Mouse (Mus musculus): ENCODE data around the gene Zmym4.
A peak's percentile ranks its signal among the peaks of the same experiment; 100 is the strongest.
"Not testable (repeated sequence)": the region's sequence is repeated elsewhere in the genome, so short reads cannot be mapped to it uniquely, and the experiment has no call there.

Zmym4 gene

DNA sequence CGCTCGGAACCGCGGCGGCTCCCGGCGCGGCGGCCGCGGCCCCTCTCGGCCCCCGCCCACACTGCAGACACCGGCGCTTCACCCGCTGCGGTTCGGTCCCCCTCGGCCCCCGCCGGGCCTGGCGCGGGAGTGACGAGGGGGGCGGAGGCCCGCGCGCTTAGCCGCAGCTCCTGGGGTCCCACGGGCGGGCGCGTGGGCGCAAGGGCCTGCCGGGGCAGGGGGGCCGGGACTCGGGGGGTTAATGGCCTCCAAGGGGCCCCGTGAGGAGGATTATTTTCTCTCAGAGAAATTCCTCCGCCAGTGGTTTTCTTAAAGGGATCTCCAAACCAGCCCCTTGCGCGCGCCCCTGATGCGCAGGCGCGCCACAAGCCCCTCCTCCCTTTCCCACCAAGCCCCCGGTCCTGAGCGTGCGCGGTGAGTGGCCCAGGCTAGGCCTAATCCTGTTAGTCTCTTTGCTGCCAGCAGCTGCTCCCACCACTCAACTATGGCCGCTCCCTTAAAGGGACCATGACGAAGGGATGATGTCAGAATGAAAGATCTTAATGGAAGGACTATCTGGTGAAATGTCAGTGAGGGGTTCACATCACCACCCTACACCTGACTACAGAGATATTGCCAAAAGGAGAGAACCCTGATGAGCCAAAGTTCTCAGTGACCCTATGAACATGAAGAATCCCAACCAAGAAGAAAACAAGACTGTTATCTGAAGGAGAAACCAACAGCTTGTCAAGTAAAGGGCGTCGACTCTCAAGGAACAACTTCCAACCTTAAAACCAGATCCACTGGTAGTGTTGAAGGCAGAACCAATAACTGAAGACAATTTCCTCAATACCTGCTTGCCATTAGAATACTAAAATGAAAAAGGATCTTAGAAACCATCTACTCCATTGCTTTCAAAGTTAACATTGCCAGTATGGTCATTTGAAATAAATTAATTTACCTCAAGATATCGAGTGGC is at the start of gene Zmym4:
Zmym4 (minus strand) TSS at position 272 of the 958 bp plus-strand sequence.
- DNase-seq (ENCODE audit: low spot score) = peak; percentile 96

DNA sequence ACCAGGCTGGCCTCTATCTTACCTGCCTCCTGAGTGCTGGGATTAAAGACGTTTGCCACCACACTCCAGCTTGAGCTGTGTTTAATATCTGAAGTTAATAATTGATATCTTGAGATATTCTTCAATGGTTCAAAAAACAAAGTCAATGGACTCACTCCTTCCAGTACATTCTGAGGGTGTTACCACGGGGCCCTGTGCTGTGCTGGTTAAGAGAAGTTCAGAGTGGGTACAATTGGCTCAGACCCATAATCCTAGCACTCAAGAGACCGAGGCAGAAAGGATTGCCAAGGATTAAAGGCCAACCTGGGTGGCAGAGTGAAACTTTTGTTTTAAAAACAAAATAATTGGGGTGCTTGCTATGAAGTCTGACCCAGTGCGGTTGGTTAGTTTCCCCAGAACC is 48.4 kb upstream of the Zmym4 start:
- DNase-seq (ENCODE audit: low spot score) = no peak

DNA sequence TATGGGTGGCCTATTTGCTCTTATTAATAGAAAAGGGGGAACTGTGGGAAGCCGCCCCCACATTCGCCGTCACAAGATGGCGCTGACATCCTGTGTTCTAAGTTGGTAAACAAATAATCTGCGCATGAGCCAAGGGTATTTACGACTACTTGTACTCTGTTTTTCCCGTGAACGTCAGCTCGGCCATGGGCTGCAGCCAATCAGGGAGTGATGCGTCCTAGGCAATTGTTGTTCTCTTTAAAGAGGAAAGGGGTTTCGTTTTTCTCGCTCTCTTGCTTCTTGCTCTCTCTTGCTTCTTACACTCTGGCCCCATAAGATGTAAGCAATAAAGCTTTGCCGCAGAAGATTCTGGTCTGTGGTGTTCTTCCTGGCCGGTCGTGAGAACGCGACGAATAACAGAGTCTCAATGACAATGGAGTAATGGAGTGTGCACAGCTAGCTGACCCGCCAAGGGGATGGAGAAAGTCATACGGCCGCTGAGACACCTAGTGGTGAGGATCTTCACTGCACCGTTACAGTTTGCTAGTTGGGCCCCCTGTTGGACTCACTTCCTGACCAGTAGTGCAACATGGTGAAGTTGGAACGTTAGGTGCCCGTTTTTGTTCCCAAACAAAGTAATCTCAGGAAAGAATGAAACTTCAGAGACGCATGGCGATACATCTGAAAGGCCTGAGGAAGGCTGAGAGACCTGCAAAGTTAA is 47.5 kb upstream of the Zmym4 start:
- DNase-seq (ENCODE audit: low spot score) = peak; percentile 52

DNA sequence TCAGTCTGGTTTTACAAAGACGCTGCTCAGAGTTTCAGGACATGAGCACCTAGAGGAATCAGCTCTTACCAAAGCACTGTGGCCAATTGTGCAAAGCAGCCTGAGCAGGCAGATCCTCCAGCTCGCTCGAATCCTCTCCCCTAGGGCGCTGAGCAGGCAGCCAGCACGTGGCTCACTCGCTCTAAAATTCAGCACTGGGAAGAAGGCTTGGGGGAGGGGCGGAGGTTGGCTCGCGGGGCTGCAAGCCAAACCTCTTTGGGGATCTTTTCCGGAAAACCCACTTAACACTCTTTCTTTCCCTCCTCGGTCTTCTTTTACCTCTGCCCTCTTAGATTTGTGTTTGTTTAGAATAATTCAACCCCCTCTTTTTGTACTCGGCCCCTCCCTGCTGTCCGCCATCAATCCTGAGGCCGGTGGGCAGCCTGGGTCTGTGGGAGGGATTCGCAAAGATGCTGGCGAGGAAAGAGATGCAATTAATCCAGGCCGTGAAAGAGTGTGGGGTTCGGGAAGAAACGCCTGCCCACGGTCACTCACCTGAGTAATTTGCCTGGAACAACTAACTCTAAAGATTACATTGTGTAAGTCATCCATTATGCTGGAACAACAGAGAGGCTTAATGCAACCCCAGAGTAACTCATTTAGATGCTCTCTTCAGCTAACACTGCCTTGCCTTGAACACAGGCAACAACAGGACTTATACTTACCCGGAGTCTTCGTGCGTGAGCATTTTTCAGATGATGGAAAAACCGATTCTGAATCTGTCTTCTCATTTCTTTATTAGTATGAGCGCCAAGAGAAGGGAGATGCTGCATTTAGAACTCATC is 37.4 kb upstream of the Zmym4 start:
- DNase-seq (ENCODE audit: low spot score) = no peak

DNA sequence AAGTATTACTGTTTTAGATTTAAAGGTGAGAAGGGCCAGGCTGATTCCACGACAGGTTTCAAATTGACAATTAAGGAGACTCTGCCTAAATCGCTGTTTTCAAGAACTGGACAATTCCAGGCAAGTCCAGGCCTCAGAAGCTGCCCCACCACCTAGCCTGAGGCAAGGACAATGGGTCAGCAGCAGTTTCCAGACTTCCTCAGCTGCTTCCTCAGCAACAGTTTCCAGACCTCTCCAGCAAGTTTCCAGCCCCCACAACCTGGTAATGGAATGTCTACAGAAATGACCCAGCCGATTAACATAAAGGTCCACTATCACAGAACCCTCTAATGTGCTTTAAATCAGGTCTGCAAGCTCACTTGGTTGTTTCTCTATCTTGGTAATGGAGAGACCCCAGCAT is 36.4 kb upstream of the Zmym4 start:
- no peak for DNase-seq (ENCODE audit: low spot score)

DNA sequence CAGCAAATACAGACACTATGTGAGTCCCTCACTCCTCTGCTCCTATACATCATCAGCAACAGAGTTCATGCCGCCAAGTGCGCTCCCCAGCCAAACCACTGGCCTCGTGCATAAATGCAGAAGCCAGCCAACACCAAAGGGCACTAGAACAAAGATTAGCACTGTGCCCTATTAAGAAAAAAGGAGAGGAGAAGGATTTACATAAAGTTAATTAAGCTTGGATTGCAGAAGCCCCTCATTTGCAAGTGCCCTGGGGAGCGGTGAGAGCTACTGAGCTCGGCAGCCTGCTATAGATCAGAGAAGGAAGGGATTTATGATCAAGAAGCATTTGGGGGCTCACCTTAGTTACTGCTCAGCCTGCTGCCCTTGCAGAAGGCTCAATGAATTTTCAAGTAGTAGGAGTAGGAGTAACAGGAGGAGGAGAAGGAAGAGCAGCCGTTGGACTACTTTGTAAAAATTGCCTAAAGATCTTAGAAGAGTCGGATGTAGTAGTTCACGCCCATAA is 32.7 kb upstream of the Zmym4 start:
- no peak for DNase-seq (ENCODE audit: low spot score)

DNA sequence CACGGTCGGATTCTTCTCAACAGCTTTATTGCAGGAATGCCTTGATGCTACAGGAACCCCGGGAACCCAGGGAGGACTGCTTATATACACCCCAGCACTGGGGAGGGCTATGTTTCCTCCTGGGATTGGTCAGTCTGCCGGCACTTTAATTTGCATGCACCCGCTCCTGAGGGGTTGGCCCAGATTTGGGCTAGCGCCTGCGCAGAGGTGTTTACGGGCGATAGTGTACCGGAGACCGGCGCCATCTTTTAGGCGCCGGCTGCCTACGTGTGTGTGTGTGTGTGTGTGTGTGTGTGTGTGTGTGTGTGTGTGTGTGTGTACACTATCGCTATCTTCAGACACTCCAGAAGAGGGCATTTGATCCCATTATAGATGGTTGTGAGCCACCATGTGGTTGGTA is 31.4 kb upstream of the Zmym4 start:
- not testable (repeated sequence) for DNase-seq (ENCODE audit: low spot score)

DNA sequence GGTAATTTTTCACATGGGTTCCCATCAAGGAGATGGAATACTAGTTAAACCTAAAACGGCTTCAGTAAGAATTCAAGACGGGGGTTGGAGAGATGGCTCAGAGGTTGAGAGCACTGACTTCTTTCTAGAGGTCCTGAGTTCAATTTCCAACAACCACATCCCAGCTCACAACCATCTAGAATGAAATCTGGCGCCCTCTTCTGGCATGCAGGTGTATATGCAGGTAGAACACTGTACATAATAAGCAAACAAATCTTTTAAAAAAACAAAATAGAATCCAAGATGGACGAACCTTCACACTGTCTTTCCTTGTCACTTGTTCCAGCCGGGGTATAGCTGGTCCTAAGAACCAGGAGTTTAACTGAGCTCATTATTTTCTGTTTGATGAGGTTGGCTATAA is 24.4 kb upstream of the Zmym4 start:
- DNase-seq (ENCODE audit: low spot score) = no peak

DNA sequence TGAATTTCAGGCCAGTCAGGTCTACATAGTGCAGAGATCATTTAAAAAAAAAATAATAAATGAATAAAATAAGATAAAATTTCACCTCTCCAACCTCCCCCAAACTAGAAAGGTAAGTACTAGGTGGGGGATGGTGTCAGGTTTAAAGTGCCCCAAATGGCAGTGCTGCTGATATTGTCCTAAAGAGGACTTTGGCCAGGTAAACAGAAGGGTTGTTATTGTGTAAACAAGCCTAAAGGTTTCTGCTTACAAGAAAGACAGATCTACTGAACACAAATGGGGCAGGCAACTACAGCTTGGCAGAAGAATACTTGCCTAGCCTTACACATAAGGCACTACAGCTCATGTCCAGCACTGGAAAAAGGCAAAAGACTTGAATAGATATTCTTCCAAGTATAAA is 22.6 kb upstream of the Zmym4 start:
- DNase-seq (ENCODE audit: low spot score) = no peak

DNA sequence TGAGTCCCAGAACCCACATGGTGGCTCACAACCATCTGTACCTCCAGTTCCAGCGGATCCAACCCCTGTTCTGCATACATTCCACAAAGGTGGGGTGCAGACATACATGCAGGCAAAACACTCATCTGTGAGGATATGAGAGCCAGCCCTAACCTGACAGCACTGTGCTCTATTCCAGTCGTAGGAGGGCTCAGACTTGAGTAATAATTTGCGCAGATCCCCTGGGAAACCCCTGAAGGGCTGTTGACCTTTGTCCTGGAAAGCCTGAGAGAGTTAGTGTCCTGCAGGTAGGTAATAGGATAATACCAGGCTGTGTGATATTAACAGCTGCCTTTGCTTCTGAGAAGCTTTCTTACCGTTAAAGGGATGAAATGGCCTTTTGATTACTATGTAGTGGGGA is 20.6 kb upstream of the Zmym4 start:
- no peak for DNase-seq (ENCODE audit: low spot score)

DNA sequence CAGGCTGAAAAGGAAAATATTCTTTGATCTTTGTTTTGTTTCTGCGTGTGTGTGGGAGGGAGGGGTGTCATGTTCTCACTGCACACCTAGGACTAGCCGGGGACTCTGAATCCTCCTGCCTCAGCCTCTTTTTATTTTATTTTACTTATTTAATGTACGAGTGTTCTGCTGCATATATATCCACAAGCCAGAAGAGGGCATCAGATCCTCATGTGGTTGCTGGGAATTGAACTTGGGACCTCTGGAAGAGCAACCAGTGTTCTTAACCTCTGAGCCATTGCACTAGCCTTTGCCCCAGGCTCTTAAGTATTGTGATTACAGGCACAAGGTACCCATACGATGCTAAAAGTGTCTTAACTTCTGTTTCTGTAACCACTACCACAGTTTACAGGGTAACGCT is 18.8 kb upstream of the Zmym4 start:
- DNase-seq (ENCODE audit: low spot score) = no peak

DNA sequence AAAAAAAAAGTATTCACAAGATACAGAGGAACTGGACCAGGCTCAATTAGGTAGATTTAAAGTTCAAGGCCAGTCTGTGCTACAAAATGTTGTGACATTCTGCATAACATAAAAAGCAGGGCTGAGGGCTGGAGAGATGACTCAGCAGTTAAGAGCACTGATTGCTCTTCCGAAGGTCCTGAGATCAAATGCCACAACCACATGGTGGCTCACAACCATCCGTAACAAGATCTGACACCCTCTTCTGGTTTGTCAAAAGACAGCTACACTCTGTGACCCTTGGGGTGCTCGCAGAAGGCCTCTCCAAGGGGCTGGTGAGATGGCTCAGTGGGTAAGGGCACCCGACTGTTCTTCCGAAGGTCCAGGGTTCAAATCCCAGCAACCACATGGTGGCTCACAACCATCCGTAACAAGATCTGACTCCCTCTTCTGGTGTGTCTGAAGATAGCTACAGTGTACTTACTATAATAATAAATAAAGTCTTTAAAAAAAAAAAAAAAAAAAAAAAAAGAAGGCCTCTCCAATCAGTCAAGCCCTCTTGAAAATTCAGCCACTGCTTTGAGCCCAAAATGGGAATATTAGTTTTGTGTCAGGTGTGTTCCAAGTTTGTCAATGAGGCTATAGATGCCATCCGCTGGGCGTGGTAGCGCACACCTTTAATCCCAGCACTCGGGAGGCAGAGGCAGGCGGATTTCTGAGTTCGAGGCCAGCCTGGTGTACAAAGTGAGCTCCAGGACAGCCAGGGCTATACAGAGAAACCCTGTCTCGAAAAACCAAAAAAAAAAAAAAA is 16.0 kb upstream of the Zmym4 start:
- not testable (repeated sequence) for DNase-seq (ENCODE audit: low spot score)

DNA sequence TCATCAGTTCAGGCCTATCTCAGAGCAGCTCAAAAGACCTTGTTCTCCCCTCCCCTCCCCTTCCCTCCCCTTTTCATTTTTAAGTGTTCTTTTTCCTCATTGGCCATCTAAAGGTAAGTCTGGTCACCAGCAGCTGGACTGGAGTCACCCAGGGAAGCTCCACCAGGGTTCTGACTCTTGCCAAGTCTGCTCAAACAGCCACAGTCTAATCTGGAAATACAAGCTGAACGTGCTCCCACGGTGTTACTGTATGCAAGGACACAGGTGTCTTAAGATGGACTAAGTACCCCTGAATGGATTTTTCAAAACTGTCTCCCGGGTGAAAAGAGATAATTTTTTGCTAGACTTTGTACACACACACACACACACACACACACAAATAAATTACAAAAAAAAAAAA is 15.4 kb upstream of the Zmym4 start:
- peak; percentile 29 for DNase-seq (ENCODE audit: low spot score)

DNA sequence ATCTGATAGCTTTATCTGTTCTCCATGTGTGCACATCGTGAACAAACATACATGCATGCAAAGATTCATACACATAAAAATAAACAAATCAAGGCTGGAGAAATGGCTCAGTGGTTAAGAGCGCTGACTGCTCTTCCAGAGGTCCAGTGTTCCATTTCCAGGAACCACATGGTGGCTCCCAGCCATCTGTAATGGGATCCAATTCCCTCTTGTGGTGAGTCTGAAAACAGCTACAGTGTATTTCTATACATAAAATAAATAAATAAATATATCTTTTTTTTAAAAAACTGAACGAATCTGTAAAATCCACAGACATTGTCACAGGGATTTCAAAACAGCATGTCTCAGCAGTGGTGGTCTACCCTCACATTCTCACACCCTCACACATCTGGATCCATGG is 10.8 kb upstream of the Zmym4 start:
- peak; percentile 55 for DNase-seq (ENCODE audit: low spot score)

DNA sequence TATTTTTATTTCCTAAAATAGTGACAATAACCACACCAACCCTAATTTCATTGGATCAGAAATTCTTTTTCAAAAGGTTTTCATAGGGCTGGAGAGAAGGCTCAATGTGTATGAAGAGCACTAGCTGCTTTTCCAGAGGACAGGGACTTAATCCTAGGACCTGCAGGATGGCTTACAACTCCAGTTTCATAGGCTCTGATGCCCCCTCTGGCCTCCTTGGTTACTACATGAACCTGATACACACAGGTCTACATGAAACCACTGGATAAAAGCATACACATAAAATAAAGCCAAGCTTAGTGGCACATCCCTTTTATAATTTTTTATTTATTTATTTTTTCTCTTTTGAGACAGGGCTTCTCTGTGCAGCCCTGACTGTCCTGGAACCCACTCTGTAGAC is 9.5 kb upstream of the Zmym4 start:
- DNase-seq (ENCODE audit: low spot score) = peak; percentile 48

DNA sequence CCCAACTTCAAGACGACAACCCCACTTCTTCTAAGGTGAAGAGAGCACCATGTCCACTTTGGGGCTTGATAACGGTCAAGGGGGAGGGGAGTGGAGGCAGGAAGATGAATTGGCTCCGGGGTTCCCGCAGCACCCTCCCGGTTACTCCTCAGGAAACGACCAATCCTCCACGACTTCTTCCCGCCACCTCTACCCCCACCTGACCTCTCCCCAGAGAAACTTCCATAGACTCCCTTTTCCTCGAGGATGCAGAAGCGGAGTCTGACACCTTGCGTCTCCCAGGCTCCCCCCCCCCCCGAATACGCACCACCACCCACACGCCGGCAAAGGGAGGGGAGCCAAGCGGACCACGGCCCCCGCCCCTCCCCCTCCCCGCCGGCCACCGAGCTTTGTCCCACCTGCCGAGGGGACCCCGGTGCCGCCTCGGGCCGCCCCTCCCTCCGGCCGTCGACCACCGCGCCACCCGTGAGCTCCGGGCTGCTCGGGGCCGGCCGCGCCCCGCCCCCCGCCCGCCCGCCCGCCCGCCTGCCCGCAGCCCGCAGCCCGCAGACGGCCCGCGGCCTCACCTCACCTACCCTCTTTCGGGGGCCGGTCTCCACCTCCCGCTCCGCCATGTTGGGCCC is 583 bp downstream of the Zmym4 start:
- no peak for DNase-seq (ENCODE audit: low spot score)

DNA sequence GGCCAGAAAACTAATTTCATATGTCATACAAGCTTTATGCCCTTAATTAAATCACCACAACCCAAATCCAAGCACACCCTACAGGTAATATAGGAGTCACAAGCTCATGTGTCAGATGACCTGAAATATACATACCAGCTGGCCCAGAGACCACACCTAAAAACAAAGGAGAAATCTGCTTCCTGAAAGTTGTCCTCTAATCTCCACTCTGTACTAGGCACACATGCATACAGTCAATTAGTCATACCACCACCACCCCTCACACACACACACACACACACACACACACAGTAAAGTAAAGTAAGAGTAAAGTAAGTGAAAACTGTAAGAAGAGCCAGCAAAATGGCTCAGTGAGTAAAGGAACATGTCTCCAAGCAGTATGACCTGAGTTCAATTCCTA is 9.3 kb downstream of the Zmym4 start:
- no peak for DNase-seq (ENCODE audit: low spot score)

DNA sequence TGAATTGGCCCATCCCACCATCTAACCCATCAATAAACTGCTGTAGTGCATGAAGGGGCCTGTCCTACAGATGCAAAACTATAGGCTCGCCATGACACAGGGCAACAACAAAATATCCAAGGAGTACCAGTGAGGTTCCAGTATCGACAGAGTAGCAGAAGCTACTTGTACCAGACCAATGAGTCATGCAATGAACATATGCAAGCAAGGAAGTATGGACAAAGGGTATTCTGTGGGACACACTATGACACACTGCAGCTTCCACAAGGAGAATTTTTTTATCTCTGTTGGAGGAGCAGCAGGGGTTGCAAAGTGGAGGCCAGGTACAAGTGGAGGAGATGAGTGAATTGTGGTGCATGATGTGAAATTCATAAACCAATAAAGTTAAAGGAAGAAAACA is 9.7 kb downstream of the Zmym4 start:
- no peak for DNase-seq (ENCODE audit: low spot score)

DNA sequence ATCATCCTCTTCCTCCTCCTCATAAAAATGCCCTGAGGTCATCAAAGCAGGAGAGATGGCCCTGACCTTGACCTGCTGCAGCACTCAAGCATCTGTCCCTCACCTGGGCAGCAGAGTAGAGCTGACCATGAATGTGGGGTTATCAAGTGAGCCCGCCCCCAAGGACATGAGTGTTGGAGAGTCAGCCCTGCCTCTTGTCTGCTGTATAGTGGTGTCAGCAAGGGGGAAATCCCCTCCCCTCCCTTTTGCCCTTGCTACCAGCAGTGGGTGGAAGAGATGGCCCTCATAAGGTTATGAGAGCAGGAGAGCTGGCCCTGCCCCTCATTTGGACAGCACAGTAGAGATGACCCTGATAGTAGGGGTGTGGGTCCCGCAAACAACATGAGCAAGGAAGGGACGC is 10.5 kb downstream of the Zmym4 start:
- no peak for DNase-seq (ENCODE audit: low spot score)

DNA sequence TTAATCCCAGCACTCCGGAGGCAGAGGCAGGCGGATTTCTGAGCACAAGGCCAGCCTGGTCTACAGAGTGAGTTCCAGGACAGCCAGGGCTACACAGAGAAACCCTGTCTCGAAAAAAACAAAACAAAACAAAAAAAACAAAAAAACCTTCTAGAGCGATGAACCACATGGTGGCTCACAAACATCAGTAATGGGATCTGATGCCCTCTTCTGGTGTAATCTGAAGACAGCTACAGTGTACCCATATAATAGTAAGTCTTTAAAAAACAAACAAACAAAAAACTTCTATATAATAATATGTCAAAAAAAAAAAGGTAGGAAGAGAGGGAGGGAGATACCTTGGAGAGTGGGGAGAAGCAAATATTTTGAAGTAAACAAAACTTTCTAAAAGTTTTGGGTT is 17.1 kb downstream of the Zmym4 start:
- not testable (repeated sequence) for DNase-seq (ENCODE audit: low spot score)

DNA sequence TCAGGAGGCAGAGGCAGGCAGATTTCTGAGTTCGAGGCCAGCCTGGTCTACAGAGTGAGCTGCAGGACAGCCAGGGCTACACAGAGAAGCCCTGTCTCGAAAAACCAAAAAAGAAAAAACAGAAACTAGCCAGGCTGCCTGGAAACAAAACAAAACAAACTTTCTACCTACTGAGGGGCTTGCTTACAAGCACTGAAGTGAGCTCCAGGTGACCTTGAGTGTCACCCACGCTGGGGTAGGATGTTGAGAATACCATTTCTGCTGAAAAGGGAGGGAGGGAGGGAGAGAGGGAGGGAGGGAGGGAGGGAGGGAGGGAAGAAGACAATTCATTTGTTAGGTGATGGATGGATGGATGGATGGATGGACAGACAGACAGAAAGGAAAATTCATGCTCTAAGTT is 24.5 kb downstream of the Zmym4 start:
- no peak for DNase-seq (ENCODE audit: low spot score)

Data from adipocyte (in vitro differentiated cells).